Mouse (Mus musculus) monocyte, adult 2 months (primary cell): ENCODE measurements around the gene Rbm4.
"Not testable (repeated sequence)": the region's sequence is repeated elsewhere in the genome, so short reads cannot be mapped to it uniquely, and the experiment has no call there.

Experiments
- DNase-seq, 2 experiments: peaks; one replicate each; pipeline ENCODE4 v3.0.0; 2022; ENCODE audit warnings: low spot score in 2 of 2, low read depth in 1 of 2

The Rbm4 gene

GRCm38 (mm10) chr19:4799083-4799482, 5.4 kb upstream of the Rbm4 start:
- DNase-seq: no peak

- DNase-seq: no peak
These were observed 4.1 kb upstream of the Rbm4 start for GRCm38 (mm10) chr19:4797846-4798245.

GRCm38 (mm10) chr19:4795929-4796328, 2.2 kb upstream of the Rbm4 start:
- DNase-seq: no peak

- DNase-seq: no peak
These were observed 345 bp downstream of the Rbm4 start for GRCm38 (mm10) chr19:4793281-4793830.

GRCm38 (mm10) chr19:4786313-4786712, 7.4 kb downstream of the Rbm4 start:
- no peak for DNase-seq

GRCm38 (mm10) chr19:4785206-4785605, 8.5 kb downstream of the Rbm4 start:
- no peak for DNase-seq

GRCm38 (mm10) chr19:4782891-4783290, 10.8 kb downstream of the Rbm4 start:
- DNase-seq: no peak

DNA sequence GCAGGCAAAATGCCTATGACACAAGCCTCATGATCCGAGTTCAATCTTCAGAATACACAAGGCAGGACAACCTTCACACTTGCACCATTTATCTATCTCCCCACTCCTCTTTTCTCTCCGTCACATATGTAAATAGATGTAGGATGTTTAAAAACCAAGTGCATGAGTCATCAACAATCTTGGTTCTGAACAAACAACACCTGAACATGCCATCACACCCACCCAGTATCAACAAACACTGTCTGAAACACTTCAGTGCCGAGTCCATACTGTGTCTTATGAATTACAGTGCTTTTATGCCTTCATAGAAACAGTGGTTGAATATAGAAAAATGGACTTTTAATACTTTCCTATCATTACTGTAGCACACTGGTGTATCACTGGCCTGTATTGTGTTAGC, 20.9 kb downstream of the Rbm4 start:
- DNase-seq: no peak

DNA sequence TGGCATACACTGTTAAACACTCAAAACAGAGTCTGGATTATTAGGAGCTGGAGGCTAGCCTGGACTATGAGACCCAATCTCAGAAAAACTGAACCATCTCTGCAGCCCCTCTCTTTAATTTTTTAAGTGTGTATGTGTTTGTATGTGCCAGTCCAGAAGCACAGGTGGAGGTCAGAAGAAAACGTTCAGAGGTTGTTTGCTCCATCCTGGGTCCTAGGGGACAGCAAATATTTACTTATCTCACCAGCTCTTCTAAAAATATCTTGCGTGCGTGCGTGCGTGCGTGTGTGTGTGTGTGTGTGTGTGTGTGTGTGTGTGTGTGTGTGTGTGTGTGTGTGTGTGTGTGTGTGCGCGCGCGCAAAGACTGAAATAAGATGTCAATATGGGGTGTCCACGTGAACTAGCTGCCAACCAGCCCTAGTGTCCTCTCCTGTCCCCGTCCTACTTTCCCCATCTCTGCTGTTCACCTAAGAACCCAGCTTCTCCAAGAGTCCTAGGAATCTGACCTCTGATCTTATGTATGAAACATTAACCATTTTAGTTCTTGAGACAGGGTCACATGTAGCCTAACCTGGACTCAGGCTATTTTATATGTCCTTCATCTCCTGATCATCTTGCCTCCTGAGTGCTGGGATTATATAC, 26.1 kb downstream of the Rbm4 start:
- DNase-seq: no peak

DNA sequence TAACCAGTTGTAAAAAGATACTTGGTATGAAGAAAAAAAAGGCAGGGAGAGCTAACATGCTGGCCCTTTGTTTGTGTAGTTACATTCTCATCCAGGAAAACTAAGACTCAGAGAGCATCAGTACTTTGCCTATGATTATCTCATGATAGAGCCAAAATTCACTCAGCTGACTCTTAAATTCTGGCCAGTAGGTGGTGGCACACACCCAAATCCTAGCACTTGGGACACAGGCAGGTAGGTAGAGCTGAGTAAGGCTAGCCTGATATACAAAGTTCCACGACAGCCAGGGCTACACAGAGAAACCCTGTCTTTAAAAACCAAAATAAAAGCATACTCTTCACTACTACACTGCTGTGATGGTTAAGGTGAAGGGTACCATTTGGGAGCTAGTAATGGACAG, 30.8 kb downstream of the Rbm4 start:
- no peak for DNase-seq

GRCm38 (mm10) chr19:4760544-4760943, 33.2 kb downstream of the Rbm4 start:
- not testable (repeated sequence) for DNase-seq

- no peak for DNase-seq
These were observed 36.8 kb downstream of the Rbm4 start for GRCm38 (mm10) chr19:4756921-4757320.

- peak; percentile 83 to 94 for DNase-seq
These were observed 37.3 kb downstream of the Rbm4 start, which contains the start of gene Rbm4b for GRCm38 (mm10) chr19:4756193-4756911. Gene Rbm4b, plus strand, starts transcription at chr19:4756497.

- DNase-seq: peak; percentile 71 to 84
These were observed 38.0 kb downstream of the Rbm4 start for GRCm38 (mm10) chr19:4755565-4756192.

DNA sequence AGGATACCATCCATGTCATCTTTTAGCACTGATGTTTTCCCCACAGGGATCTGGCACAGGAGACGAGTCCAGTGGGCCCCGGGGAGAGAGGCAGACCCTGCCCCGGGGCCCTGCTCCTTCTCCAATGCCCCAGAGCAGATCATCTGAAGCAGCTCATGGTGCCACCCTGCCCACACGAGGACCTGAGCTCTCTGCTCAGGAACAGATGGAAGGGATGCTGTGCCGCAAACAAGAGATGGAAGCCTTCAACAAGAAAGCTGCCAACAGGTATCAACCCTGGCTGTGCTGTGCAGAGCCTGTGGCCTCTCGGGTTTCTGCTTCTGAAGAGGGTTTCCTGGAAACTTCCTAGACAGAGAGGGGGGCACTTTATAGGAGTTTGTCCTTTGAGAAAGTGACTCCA, 43.7 kb downstream of the Rbm4 start:
- DNase-seq: no peak

DNA sequence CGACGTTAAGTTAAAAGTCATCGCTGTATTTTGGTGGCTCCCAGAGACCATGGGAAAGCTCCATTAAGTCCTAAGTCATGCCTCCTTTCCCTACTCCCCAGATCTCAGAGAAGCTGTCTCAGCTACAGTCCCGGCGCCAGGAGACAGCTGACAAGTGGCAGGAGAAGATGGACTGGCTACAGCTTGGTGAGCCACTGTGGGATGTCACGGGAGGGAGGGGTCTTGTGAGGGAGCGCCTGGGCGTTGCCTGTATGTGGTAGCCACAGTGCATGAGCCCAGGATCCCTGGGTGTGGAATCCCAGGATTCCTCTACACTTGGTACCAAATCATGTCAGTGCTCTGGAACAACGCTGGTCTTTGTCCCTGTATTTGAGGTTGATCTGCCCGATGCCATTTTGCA, 45.2 kb downstream of the Rbm4 start:
- DNase-seq: no peak

DNA sequence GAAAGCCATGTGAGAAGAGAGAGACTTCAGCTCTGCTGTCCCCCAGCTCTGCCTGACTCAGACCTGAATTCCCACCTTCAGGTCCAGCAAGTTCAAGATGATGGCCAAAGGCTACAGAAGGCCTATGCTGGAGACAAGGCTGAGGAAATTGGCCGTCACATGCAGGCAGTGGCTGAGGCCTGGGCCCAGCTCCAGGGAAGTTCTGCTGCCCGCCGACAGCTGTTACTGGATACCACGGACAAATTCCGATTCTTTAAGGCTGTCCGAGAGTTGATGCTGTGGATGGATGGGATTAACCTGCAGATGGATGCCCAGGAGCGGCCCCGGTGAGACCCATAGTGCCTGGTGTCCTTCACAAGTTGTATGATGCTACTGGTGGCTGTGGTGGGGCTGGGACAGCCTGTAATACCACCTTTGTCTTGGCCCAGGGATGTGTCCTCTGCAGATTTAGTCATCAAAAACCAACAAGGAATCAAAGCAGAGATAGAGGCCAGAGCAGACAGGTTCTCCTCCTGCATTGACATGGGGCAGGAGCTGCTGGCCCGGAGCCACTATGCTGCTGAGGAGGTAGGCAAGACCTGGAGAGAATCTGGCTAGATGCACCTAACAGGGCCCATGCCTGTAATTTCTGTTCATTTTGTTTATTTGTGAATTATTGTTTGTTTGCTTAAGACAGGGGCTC, 45.9 kb downstream of the Rbm4 start:
- DNase-seq: no peak

DNA sequence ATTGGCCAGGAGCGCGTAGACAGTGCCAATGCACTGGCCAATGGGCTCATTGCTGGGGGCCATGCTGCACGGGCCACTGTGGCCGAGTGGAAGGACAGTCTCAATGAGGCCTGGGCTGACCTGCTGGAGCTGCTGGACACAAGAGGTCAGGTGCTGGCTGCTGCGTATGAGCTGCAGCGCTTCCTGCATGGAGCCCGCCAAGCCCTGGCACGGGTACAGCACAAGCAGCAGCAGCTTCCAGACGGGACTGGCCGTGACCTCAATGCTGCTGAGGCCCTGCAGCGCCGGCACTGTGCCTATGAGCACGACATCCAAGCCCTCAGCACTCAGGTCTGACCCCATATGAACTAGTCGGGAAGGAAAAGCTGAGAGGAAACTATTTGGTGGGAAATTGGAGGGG, 47.1 kb downstream of the Rbm4 start:
- no peak for DNase-seq

GRCm38 (mm10) chr19:4745681-4746080, 48.0 kb downstream of the Rbm4 start:
- DNase-seq: no peak

GRCm38 (mm10) chr19:4745057-4745456, 48.6 kb downstream of the Rbm4 start:
- no peak for DNase-seq

- no peak for DNase-seq
These were observed 49.7 kb downstream of the Rbm4 start for GRCm38 (mm10) chr19:4744026-4744425.
